Mouse (Mus musculus): ENCODE results near the gene Gnai2. TPM values are rescaled to one million over a fixed set of nuclear protein-coding genes. Genes with fewer than 3 reads are reported as not detected.

The Gnai2 gene
- 183 and 189 TPM in 2 replicates for total RNA-seq (2015; ENCODE audit: low replicate concordance)
- total RNA-seq (2017; ENCODE audit: low replicate concordance) = 162 and 183 TPM in 2 replicates

- peak; percentile 80 for ATAC-seq (replicated peaks; ENCODE audit: low FRiP score, poor library complexity, severe bottlenecking)
These were observed at the start of gene Gnai2 for GRCm38 (mm10) chr9:107635279-107636028. Gene Gnai2, minus strand, starts transcription at chr9:107635367.

DNA sequence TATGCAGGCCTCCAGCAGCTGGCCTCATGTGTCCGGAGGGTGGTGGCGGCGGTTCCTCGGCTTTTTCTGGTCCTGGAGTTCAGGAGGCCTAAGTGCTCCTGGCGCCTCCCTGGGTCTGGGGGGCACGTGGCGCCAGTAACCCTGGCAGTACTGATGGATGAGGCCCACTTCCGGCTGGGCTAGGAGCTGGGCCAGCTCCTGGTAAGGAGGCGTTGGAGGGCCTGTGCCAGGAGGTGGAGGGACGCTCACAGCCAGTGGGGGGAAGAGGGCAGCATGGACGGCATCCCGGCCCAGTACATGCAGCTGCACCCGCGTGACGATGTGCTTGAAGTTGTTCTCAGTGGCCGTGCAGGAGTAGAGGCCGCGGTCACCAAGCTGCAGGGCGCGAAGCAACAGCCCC lies 47.2 kb upstream of the Gnai2 start:
- no peak for ATAC-seq (replicated peaks; ENCODE audit: low FRiP score, poor library complexity, severe bottlenecking)

DNA sequence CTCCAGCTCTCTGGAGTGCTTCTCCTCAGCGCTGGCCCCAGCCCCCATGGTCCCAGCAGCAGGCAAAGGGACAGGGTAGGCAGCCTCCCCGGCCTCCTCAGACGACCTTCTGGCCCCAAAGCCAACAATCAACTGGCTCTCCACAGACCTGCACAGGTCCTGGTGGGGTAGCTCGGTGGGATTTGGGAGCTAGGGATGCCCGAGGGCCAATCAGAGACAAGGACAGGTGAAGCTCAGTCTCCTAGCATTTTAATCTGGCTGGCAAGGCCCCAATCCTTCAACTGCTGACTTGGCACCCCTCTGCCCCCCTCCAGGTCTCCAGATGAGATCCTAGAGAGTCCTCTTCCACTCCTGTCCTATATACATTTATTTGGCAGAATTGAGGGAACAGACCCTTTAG lies 44.3 kb upstream of the Gnai2 start, which contains the start of gene Gnat1:
Gene Gnat1, minus strand, starts transcription at position 212 of the 400 bp plus-strand sequence.
- no peak for ATAC-seq (replicated peaks; ENCODE audit: low FRiP score, poor library complexity, severe bottlenecking)

DNA sequence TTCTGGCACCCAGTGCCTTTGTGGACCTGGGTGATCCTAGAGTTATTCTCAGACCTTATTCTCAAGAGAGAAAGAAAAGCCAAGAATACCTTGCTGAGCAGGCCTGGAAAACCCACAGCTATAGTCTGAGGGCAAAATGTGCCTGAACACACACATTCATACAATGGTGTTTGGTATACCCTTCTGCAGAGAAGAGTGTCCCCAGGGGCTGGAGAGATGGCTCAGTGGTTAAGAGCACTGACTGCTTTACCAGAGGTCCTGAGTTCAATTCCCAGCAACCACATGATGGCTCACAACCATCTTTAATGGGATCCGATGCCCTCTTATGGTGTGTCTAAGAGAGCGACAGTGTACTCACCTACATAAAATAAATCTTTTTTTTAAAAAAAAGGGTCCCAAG lies 43.7 kb upstream of the Gnai2 start:
- no peak for ATAC-seq (replicated peaks; ENCODE audit: low FRiP score, poor library complexity, severe bottlenecking)

DNA sequence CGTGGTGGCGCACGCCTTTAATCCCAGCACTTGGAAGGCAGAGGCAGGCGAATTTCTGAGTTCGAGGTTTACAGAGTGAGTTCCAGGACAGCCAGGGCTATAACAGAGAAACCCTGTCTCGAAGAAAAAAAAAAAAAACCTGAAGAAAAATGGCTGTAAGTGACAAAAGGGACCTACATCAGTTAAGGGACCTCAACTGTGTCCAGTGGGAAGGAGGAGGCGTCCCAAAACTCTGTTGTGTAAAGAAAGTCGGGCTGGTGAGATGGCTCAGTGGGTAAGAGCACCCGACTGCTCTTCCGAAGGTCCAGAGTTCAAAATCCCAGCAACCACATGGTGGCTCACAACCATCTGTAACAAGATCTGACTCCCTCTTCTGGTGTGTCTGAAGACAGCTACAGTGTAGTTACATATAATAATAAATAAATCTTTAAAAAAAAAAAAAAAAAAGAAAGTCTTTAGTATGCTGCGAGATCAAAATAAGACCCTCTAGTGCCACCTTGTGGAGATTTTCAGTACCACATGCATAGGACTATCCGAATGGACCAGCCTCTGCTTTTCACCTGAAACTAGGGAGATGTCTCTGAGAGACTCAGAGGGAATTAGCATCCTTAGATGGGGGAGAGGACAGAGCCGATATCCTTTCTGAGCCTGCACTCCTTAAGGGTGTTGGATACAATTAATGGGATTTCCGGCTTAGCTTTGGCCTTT lies 42.8 kb upstream of the Gnai2 start:
- peak; percentile 68 for ATAC-seq (replicated peaks; ENCODE audit: low FRiP score, poor library complexity, severe bottlenecking)

DNA sequence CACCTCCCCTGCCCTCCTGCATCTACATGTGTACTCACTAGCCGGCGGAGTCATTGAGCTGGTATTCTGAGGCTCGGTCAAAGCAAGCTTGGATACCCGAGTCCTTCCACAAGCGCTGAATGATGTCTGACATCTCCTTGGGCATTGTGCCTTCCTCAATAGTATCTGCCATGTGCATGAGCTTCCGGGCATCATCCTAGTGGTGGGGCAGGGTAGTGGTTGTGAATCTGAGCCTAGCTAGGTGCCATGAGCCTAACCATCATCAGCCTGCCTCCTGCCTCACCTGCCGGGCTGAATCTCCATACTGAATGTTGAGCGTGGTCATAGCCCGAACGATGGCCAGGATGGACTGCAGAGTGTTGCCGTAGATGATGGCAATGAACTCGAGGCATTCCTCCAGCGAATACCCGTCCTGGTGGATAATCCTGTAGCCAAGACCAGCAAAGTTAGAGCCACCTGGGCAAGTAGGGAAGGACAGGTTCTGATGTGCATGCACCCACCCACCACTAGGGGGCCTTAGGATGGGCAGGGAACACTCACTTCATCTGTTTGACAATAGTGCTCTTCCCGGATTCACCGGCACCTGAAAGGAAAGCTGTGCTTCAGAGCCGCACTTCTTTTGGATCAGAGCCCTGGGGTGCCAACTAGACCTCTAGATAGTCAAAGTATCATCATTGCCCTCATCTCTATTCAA lies 42.1 kb upstream of the Gnai2 start:
- peak; percentile 66 for ATAC-seq (replicated peaks; ENCODE audit: low FRiP score, poor library complexity, severe bottlenecking)

- no peak for ATAC-seq (replicated peaks; ENCODE audit: low FRiP score, poor library complexity, severe bottlenecking)
These were observed 41.1 kb upstream of the Gnai2 start for GRCm38 (mm10) chr9:107676302-107676701.

DNA sequence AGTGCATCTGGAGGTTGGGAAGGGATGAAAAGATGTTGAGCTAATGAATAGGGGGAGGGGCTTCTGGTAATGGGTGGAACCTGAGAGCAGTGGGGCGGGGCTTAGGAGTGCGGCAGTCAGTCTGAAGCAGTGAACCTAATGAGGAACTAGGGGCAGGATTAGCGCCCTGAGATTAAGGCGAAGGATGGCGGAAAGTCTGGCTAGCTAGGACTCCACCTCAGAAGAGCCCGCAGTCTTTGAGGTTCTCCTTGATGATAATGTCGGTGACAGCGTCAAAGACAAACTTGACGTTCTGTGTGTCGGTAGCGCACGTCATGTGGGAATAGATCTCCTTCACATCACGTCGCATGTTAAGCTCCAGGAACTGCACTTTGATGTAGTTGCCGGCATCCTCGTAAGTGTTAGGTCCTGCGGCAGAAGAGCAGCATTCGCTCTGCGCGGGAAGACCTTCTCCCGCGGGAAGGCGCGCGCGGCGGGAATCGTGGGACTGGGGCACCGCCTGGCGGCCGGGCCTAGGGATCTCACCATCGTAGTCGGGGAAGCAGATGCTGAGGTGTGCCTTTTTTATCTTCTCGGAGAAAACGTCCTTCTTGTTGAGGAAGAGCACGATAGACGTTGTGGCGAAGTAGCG lies 40.6 kb upstream of the Gnai2 start:
- no peak for ATAC-seq (replicated peaks; ENCODE audit: low FRiP score, poor library complexity, severe bottlenecking)

DNA sequence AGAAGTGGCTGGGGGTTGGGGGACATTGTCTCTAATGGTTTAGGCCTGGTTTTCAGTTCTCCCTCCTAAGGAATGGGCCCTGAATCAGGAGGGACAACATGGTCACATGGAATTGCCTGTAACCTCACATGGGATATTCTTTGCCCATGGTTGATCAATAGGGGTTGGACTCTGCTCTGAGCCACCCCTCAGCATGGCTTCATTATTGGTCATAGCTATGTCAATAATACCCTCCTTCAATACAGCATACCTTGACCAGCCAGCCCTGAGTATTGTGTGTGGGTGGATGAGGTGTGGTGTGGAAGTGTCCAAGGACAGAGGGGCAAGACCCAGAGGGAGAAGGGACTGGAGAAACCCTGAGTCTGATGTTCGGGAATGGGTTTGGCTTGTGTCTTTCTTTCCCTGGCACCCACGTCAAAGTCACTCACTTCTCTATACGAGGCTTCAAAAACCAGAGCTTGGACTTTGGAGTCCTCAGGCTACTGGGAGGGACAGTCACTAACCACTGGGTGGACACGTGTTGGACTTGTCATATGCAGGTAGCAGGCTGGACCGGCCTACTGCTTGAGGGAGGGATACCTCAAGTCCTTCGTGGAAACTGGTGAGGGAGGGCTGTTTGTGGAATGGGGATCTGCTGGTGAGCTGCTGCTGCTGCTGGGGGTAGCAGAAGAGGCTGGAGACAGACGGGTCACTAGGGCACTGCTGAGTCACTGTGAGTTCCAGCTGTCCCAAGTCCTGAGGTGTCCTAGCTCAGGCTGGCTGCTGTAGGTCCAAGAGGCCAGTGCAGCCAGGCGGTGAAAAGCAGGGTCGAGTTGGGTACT lies 39.7 kb upstream of the Gnai2 start:
- ATAC-seq (replicated peaks; ENCODE audit: low FRiP score, poor library complexity, severe bottlenecking) = no peak

- no peak for ATAC-seq (replicated peaks; ENCODE audit: low FRiP score, poor library complexity, severe bottlenecking)
These were observed 35.1 kb upstream of the Gnai2 start for GRCm38 (mm10) chr9:107670259-107670658.

DNA sequence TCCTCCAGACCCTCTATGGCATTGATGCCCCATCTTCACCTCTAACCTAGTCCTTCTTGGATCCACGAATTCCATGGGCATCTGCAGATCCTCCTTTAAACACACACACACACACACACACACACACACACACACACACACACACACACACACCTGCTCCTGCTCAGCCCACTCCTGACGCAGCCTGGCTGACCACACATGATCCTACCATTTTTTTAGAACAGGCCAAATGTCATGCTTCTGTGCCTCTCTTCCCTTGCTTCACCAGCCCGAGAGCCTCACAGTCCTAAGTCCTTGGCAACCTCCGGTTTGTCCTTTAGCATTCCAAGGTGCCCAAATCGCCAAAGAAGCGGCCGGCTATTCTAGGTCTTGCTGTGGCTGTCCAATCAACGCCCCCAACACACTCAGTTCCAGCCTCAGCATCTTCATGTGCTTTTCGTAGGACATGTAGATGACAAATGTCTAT lies 34.3 kb upstream of the Gnai2 start, which contains the start of gene Slc38a3:
Gene Slc38a3, minus strand, starts transcription at position 51 of the 466 bp plus-strand sequence.
- ATAC-seq (replicated peaks; ENCODE audit: low FRiP score, poor library complexity, severe bottlenecking) = no peak

DNA sequence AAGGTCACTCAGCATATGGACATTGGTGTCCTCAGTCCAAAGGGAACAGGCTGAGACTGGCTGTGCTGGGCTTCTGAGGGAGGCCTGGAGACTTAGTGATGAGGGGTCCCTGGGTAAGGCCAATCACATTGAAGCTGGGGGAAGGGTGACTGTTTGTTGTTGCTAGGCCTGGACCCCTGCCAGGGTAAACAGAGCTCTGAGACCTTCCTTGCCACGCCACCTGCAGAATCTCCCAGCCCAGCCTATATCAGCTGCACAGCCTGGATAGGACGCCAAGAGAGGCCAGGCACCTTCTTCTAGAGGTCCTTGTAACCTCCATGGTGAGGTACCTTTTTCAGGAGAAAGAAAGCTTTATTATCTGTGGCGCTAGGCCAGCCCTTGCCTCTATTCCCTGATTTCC lies 33.7 kb upstream of the Gnai2 start:
- ATAC-seq (replicated peaks; ENCODE audit: low FRiP score, poor library complexity, severe bottlenecking) = no peak

GRCm38 (mm10) chr9:107668011-107668410 lies 32.8 kb upstream of the Gnai2 start:
- ATAC-seq (replicated peaks; ENCODE audit: low FRiP score, poor library complexity, severe bottlenecking) = no peak

DNA sequence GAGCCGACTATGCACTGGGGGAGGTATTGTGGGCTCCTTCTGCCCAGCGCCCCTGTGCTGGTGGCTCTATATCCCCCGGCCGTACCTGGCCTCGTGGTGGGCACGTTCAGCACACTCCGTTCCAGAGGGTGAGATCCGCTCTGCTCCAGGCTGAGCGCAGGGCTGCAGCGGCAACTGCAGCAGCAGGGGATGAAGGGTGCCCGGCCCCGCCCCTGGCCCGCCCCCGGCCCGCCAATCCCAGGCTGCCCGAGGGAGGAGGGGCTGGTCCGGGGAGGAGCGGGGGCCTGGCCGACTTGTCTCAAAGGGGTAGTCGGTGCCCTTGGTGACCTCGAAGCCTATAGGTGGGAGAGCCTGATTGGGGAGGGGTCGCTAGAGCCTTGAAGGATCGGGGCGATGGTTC lies 32.1 kb upstream of the Gnai2 start:
- ATAC-seq (replicated peaks; ENCODE audit: low FRiP score, poor library complexity, severe bottlenecking) = no peak

GRCm38 (mm10) chr9:107666751-107667205 lies 31.6 kb upstream of the Gnai2 start:
- no peak for ATAC-seq (replicated peaks; ENCODE audit: low FRiP score, poor library complexity, severe bottlenecking)

- no peak for ATAC-seq (replicated peaks; ENCODE audit: low FRiP score, poor library complexity, severe bottlenecking)
These were observed 30.1 kb upstream of the Gnai2 start for GRCm38 (mm10) chr9:107665308-107665707.

GRCm38 (mm10) chr9:107663525-107663924 lies 28.4 kb upstream of the Gnai2 start:
- no peak for ATAC-seq (replicated peaks; ENCODE audit: low FRiP score, poor library complexity, severe bottlenecking)

DNA sequence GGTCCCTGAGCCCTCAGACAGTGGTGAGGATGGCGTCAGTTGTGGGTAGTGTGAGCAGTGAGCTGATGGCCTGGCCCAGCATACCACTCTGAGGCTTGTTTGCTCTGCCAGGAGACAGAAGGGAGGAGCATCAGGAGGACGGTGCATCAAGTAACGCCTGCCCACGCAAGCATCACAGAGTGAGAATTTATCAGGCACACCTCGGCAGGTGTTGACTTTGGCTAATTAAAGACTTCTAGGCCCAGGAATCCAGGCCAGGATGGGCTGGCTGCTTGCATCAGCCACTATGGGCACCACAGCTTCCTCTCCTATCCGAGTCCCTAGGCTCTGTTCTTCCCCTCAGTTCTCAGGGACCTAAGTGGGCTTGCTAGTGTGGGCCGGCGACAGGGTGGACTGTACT lies 27.2 kb upstream of the Gnai2 start:
- ATAC-seq (replicated peaks; ENCODE audit: low FRiP score, poor library complexity, severe bottlenecking) = no peak

DNA sequence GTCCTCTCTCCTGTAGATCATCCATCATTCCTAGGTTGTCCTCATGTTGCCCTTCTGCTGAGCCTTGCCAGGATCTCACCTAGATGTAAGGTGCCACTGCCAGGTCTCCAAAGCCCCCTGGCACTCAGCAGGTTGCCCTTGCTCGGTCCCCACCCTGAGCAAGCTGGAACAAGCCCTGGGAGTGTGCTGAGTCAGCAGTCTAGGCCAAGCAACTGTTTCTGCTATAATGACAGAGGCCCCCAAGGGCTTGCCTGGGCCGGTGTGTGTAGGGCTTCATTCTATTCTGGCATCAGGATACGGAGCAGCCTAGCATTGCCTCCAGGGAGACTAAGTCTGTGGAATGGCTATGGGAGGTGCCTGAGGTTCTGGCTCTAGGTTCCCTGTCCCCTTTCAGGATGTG lies 25.6 kb upstream of the Gnai2 start:
- ATAC-seq (replicated peaks; ENCODE audit: low FRiP score, poor library complexity, severe bottlenecking) = no peak
